Mouse (Mus musculus) ES-E14 (cell line): ENCODE measurements around the gene Clstn1.

Experiments used
- CHD2 ChIP-seq: IDR thresholded peaks from 2 replicates; pipeline ENCODE4 v1.6.1; 2014; ENCODE audit warnings: mild to moderate bottlenecking, low read depth, low read length, inconsistent platforms
- HCFC1 ChIP-seq: IDR thresholded peaks from 2 replicates; pipeline ENCODE4 v1.6.1; 2012; ENCODE audit warnings: low read length, inconsistent platforms, borderline replicate concordance; ENCODE audit not compliant: insufficient read depth
- MAFK ChIP-seq: IDR thresholded peaks from 2 replicates; pipeline ENCODE4 v1.6.1; 2014; ENCODE audit warnings: mild to moderate bottlenecking, low read depth, low read length, inconsistent platforms; ENCODE audit not compliant: insufficient read depth
- ZC3H11A ChIP-seq: IDR thresholded peaks from 2 replicates; pipeline ENCODE4 v1.6.1; 2012; ENCODE audit warnings: low read depth, mild to moderate bottlenecking, inconsistent platforms, low read length, borderline replicate concordance

DNA sequence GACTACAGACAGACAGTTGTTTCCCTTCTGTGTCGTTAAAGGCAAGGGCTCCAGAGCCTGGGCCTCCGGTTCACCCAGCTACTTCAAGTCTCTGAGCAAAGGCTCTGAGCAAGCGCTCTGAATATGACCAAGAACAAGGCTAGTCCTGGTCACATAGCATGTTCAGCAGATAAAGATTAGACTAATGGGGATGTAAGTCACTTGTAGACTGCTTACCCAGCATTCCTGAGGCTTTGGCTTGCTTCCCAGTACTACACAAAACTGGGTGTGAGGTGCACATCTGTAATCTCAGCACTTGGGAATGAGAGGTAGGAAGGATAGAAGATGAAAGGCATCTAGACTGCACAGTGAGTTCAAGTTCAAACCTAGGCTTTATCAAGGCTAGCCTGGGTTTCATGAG lies 27.9 kb upstream of the Clstn1 start:
- TF ChIP-seq HCFC1 (no peak), CHD2 (no peak), ZC3H11A (no peak), MAFK (no peak)
